Mouse (Mus musculus): ENCODE measurements around the gene Kifc1.

The Kifc1 gene

GRCm38 (mm10) chr17:33890533-33891059 lies at the start of gene Kifc1:
Kifc1 (minus strand) TSS chr17:33890661.
- peak; percentile 99 for DNase-seq

GRCm38 (mm10) chr17:33938783-33939182 lies 48.3 kb upstream of the Kifc1 start:
- DNase-seq = no peak

GRCm38 (mm10) chr17:33936993-33937392 lies 46.5 kb upstream of the Kifc1 start:
- DNase-seq = no peak

DNA sequence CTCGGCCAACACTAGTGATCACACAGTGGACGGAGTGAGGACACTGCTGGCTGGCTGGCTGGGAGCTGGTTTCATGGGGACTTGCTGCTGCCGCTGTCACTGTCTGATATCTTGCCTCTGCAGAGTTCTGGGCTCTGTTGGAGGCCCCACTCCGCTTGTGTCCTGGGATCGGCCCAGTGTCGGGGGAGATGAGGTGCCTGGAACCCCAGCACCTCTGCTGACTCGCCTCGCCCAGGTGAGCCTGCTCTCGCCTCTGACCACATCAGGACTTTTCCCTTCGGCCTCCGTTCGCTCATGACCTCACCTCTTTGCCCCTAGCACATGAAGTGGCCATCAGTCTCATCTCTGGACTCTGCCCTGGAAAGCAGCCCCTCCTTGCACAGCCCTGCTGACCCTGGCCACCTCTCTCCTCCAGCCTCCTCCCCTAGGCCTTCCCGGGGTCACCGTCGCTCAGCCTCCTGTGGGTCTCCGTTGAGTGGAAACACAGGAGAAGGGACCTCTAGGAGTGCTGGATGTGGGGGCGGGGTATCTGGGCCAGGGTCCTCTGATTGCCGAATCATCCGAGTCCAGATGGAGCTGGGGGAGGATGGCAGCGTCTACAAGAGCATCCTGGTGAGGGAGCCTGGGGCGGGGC lies 45.1 kb upstream of the Kifc1 start:
- DNase-seq = no peak

DNA sequence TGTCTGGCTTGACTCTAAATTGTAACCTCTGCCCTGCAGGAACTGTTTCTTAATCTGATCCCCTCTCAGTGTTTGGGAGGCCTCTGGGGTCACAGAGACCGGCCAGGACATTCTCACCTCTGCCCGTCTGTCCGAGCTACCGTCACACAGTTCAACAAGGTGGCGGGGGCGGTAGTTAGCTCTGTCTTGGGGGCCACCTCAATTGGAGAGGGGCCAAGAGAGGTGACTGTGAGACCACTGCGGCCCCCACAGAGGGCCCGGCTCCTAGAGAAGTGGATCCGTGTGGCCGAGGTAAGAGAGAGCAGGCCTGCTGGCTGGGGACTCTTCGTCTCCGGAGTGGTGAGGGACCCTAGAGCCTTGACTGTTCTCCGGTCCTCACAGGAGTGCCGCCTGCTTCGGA lies 42.5 kb upstream of the Kifc1 start:
- no peak for DNase-seq

- DNase-seq = no peak
These were observed 42.0 kb upstream of the Kifc1 start for GRCm38 (mm10) chr17:33932448-33932847.

DNA sequence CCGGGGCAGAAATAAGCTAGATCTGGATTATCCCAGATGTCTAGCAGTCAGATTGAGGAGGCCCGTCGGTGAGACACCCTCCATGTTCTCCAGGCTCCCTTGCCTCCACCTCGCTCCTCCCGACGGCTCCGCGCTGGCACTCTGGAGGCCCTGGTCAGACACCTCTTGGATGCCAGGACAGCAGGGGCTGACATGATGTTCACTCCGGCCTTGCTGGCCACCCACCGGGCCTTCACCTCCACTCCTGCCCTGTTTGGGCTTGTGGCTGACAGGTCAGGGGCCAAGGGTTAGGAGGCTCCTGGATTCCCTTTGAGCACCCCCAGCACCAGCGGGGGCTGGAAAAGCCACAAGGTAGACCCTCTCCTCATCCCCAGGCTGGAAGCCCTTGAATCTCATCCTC lies 41.5 kb upstream of the Kifc1 start:
- no peak for DNase-seq

DNA sequence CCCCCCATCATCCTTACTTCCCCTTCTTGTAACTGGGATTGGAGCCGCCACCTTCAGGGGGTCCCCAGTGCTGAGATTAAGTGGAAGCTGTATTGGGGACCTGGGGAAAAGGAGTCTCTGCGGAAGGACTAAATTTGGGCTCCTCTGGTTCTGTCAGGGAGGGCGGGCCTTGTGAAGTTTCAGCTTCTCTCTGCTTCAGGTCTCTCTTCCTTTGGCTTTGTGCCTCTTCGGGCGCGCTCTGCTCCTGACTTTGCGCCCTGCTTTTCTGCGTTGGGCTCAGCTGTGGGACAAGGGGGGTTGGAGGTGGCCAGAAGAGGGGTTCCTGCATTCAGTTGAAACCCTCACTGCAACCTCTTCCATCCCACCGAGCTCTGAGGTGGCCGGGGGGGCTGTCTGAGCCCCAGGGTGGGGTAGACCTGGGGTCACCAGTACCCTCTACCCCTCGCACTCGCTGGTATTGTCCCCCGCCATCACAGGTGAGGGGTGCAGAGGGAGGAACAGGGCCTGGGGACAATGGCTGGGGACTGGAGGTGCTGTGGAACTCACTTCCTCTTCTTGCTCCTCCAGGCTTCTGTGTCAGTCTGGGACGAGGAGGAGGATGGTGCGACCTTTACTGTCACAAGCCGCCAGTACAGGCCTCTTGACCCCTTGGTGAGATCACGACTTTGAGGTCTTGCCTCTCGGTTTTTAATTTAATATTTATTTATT lies 40.9 kb upstream of the Kifc1 start:
- no peak for DNase-seq

DNA sequence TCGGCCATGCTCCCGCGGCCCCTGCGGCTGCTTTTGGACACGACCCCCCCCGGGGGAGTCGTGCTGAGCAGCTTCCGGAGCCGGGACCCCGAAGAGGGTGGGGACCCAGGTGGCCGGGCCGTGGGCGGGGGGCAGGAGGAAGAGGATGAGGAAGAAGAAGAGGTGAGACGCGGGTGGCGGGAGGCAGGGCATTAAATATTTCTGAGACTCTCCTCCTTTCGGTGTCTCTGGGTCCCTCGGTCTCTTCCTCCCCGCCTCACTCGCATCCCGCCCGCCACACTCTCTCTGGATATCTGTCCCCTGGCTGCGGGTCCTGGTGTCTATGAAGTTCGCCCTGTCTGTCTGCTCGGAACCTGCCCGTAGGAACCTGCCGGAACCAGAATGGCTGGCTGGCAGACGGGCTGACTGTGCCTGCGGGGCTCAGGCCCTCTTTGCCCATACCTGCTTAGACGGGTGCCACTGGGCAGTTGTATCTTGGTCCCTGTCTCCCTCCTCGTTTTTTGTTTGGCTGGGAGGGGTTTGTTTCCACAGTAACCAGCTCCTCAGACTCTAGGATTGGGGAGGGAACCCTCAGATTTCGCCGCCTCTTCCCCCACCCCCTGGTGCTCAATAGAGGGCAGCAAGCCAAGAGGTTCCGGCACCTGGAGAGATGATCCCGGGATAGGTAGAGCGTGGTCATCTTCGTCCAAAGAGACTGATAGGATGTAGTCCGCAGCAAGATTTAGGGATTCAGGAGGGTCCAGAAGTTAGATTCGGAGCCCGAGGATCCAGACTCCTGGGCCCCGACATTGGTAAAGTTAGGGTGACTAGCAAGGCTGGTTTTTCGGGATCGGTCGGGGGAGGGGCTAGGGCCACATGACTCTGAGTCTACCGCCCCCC lies 40.1 kb upstream of the Kifc1 start:
- peak; percentile 73 for DNase-seq

- DNase-seq = peak; percentile 93
These were observed 39.2 kb upstream of the Kifc1 start, which contains the start of gene Rgl2 for GRCm38 (mm10) chr17:33929371-33930279. Rgl2 (plus strand) TSS chr17:33929543.

DNA sequence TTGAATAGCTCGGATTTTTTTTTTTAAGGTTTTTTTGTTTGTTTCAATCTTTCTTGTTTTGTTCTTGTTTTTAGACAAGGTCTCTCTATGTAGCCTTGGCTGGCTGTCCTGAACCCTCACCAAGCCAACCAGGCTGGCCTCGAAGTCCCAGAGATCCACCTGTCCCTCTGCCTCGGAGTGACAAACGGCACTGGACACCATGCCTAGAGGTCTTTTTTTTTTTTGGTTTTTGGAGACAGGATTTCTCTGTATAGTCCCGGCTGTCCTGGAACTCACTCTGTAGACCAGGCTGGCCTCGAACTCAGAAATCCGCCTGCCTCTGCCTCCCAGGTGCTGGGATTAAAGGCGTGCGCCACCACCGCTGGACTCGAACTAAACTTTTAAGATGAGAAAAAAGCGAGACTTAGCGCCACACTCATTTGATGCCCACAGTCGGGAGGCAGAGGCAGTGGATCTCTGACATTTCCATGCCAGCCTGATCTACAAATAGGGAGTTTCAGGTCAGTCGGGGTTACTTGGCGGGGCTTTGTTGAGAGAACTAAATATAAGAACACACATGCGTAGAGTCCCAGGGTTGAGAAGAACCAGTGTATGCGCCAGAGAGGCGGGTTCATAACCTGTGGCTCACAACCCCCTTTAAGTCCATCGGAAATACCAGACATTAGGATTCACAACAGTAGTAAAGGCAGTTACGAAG lies 37.9 kb upstream of the Kifc1 start:
- no peak for DNase-seq

- no peak for DNase-seq
These were observed 35.9 kb upstream of the Kifc1 start for GRCm38 (mm10) chr17:33926207-33926932.

DNA sequence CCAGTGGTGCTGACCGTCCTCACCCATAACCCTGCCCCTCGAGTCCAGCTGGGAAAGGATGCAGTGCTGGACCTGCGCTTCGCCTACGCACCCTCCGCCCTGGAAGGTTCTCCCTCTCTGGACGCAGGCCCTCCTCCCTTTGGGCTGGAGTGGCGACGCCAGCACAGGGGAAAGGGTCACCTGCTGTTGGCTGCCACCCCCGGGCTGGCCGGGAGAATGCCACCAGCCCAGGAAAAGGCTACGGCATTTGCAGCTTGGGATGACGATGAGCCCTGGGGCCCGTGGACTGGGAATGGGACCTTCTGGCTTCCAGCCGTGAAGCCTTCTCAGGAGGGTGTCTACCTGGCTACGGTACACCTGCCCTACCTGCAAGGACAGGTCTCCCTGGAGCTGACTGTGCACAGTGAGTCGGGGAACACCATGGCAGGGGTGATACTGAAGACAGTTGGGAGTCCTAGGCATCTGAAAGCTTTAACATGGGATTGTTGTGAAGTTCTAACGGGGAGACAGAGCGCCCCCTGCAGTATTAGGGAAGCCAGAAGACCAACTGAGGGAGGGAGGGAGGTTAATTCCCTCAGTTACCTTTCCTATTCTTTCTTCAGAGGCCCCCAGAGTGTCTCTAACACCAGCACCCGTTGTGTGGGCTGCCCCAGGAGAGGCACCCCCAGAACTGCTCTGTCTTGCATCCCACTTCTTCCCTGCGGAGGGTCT lies 35.1 kb upstream of the Kifc1 start:
- DNase-seq = no peak

DNA sequence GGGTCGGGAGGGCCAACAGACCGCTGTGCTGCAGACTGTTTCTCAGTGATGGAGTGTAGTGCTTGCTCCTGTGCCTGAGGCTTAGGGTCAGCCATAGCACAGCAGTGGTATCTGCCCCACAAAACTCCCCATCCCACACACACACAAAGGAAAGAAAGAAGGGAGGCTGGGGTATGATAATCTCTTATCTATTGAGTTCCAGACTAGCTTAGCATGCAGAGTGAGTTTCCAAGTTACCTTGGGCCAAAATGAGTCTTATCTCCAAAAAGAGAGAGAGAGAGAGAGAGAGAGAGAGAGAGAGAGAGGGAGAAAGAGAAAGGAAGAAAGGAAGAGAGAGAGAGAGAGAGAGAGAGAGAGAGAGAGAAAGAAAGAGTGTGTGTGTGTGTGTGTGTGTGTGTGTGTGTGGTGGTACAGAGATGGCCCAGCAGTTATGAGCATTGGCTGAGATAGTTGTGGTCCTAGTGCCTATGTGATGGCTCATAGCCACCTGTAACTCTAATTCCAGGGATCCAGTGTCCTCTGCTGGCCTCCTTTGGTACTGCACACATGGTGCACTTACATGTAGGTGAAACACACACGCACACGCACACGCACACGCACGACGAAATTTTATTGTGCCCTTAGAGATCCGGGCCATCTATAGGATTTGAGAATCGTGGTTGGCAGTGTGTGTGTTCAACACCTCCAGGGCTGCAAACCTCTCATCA lies 34.3 kb upstream of the Kifc1 start:
- DNase-seq = no peak

DNA sequence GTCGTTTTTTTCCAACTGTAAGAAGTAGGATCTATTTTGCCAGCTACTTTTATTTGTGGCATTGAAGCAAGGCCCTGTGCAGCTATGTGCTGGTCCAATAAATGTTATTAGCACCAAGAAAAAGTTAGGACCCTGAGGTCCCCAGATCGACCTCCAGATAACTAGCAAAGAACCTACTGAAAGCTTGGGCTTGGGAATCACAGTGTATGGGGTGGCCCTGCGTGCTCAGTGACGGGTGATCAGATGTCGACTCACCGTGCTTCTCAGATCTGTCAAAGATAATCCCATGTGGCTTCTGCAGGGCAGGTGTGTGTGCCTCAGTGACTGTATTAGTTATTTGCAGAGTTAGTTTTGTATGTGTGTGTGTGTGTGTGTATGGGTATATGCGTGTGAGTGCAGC lies 30.9 kb upstream of the Kifc1 start:
- DNase-seq = no peak

DNA sequence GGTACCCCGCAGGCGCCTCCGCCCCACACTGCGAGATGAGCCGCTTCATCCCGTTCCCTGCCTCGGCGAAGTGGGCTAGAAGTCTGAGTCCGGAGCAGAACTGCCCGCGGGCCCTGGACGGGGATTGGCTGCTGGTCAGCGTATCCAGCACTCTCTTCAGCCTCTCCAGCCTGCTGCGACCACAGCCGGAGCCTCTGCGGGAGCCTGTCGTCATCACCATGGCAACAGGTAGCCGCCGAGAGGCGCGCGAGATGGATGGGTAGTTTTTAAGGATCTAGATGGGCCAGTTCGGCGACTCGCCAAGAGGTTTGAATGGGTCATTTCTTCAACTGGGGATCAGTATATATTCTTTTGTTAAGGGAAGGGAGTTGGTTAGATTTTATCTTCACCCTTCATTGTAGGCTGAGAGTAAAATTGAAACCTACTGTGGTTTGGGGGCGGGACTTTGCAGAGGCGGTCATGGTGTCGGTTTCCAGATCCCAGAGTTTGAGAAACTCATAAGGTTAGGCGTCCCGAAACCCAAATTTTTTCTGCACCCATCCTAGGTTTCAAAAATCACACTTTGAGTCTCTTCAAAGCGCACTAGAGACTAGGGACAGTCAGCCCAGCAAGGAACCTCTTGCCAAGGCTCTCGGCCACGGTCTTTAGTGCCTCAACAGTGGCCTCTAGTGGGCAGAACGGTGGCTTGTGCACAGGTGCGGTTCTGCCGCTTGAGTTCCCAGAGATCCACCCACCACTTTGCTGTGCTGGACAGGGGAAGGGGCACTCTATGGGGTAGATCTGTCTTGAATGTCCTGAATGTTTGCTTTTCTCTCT lies 30.0 kb upstream of the Kifc1 start:
- peak; percentile 75 for DNase-seq

DNA sequence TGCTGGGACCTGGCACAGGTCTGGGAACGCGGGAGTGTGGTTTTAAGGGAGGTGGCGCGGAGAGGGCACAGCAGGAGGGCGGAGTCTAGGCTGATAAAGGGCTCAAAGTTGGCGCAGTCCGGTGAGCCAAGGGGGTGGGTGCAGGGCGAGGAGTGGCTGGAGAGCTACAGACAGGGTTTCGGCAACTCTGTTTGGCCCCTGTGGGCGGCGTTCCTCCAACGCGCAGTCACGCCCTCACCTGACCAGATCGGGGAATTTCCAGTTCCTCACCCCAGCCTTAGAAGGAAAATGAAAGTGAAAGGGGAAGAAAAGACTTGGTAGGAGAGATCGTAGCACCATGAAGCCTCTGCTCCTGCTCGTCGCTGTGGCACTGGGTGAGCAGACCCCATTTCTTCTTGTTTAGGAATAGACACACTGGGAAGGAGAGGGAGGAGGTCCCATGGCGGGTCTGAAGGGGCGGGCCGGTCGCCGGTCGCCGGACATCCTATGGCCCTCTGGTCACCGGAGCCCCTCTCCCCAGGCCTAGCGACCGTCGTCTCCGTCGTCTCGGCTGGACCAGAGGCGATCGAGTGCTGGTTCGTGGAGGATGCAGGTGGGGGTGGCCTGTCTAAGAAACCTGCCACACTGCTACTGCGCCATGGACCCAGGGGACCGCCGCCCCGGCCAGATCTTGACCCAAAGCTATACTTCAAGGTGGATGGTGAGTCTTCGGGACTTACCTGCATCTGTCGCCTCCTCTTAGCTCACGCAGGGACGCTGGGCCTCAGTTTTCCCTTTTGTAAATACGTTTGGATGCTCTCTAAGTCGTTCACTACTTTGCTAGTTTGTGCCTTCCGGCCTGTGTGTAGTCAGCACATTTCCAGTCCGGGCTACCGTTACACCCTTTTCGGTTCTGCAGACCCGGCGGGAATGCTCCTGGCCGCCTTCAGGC lies 29.2 kb upstream of the Kifc1 start:
- peak; percentile 47 for DNase-seq

All from right cerebral cortex, postnatal 25 days (tissue).